Mouse (Mus musculus) MEL (cell line): ENCODE data around the gene Adamts7. TPM values are rescaled to one million over a fixed set of nuclear protein-coding genes. Genes with fewer than 3 reads are reported as not detected.

Experiments
- DNase-seq: peaks from one replicate; pipeline ENCODE4 v3.0.0; 2011; ENCODE audit warnings: low read depth, low spot score
- H3K27ac ChIP-seq: 2 replicates; pipeline ENCODE4 v1.5.1; 2012; ENCODE audit warnings: low read depth, mild to moderate bottlenecking, control low read depth, low read length, moderate library complexity; ENCODE audit not compliant: control insufficient read depth
- H3K27me3 ChIP-seq, 2 experiments: fragments of 150-350 bp in 1 of 2; sonication (generic) in 1 of 2; 2 replicates each; pipeline ENCODE4 v1.6.1; 2012; ENCODE audit warnings: low read length in 2 of 2, mild to moderate bottlenecking in 2 of 2, improper control_type of control experiment in 1 of 2, moderate library complexity in 1 of 2; ENCODE audit not compliant: insufficient read depth in 2 of 2, control insufficient read depth in 1 of 2
- H3K36me3 ChIP-seq, 2 experiments: 2 replicates each; pipeline ENCODE4 v1.6.1; 2012 to 2014; ENCODE audit warnings: low read length in 2 of 2, improper control_type of control experiment in 1 of 2, inconsistent platforms in 1 of 2, mild to moderate bottlenecking in 1 of 2; ENCODE audit not compliant: insufficient read depth in 2 of 2, control insufficient read depth in 1 of 2
- H3K4me1 ChIP-seq, 2 experiments: fragments of 150-350 bp in 1 of 2; sonication (generic) in 1 of 2; 2 replicates each; pipeline ENCODE4 v1.6.1; 2012; ENCODE audit warnings: low read length in 2 of 2, improper control_type of control experiment in 1 of 2, mild to moderate bottlenecking in 1 of 2; ENCODE audit not compliant: insufficient read depth in 2 of 2, control insufficient read depth in 1 of 2
- H3K4me3 ChIP-seq, 2 experiments: fragments of 150-350 bp in 1 of 2; sonication (generic) in 1 of 2; 2 replicates each; pipeline ENCODE4 v1.5.1; 2012; ENCODE audit warnings: low read depth in 2 of 2, low read length in 2 of 2, mild to moderate bottlenecking in 2 of 2, moderate library complexity in 2 of 2, control low read depth in 1 of 2, improper control_type of control experiment in 1 of 2; ENCODE audit not compliant: control insufficient read depth in 1 of 2, insufficient read depth in 1 of 2
- H3K79me2 ChIP-seq: 2 replicates; pipeline ENCODE4 v1.6.1; 2012; ENCODE audit warnings: mild to moderate bottlenecking, low read length, moderate library complexity; ENCODE audit not compliant: control insufficient read depth, poor library complexity, insufficient read depth
- H3K9ac ChIP-seq: 2 replicates; pipeline ENCODE4 v1.6.1; 2012; ENCODE audit warnings: low read depth, mild to moderate bottlenecking, control low read depth, low read length, moderate library complexity; ENCODE audit not compliant: control insufficient read depth, poor library complexity, severe bottlenecking
- H3K9me3 ChIP-seq: fragments of 150-350 bp; sonication (generic); replicated peaks from 2 replicates; pipeline ENCODE4 v1.6.1; 2012; ENCODE audit warnings: mild to moderate bottlenecking, low read length, improper control_type of control experiment, moderate library complexity; ENCODE audit not compliant: insufficient read depth
- CHD1 ChIP-seq: IDR thresholded peaks from 2 replicates; pipeline ENCODE4 v1.6.1; 2012; ENCODE audit warnings: low read depth, mild to moderate bottlenecking, inconsistent platforms, low read length, improper control_type of control experiment
- CHD2 ChIP-seq: IDR thresholded peaks from 2 replicates; pipeline ENCODE4 v1.6.1; 2011; ENCODE audit warnings: low read length, improper control_type of control experiment
- E2F4 ChIP-seq: IDR thresholded peaks from 2 replicates; pipeline ENCODE4 v1.6.1; 2011; ENCODE audit warnings: low read depth, low read length, improper control_type of control experiment, borderline replicate concordance
- EP300 ChIP-seq, 2 experiments: IDR thresholded peaks; 2 replicates each; pipeline ENCODE4 v1.6.1; 2011; ENCODE audit warnings: improper control_type of control experiment in 2 of 2, low read length in 2 of 2, low read depth in 1 of 2, mild to moderate bottlenecking in 1 of 2
- ETS1 ChIP-seq: IDR thresholded peaks from 2 replicates; pipeline ENCODE4 v1.6.1; 2012; ENCODE audit warnings: low read depth, mild to moderate bottlenecking, inconsistent platforms, low read length, improper control_type of control experiment, moderate library complexity
- GABPA ChIP-seq: IDR thresholded peaks from 2 replicates; pipeline ENCODE4 v1.6.1; 2012; ENCODE audit warnings: low read depth, mild to moderate bottlenecking, inconsistent platforms, low read length, improper control_type of control experiment, moderate library complexity
- JUND ChIP-seq: IDR thresholded peaks from 2 replicates; pipeline ENCODE4 v1.6.1; 2011; ENCODE audit warnings: low read depth, mild to moderate bottlenecking, improper control_type of control experiment, low read length
- KAT2A ChIP-seq: conservative IDR thresholded peaks from 2 replicates; pipeline ENCODE4 v1.6.1; 2012; ENCODE audit warnings: low read depth, low read length, improper control_type of control experiment, inconsistent platforms
- MEF2A ChIP-seq: IDR thresholded peaks from 2 replicates; pipeline ENCODE4 v1.6.1; 2014; ENCODE audit warnings: low read depth, mild to moderate bottlenecking, inconsistent platforms, low read length, improper control_type of control experiment; ENCODE audit not compliant: poor library complexity, insufficient replicate concordance, severe bottlenecking; ENCODE audit errors: extremely low read depth
- MXI1 ChIP-seq: IDR thresholded peaks from 2 replicates; pipeline ENCODE4 v1.6.1; 2011; ENCODE audit warnings: mild to moderate bottlenecking, low read depth, low read length, improper control_type of control experiment
- MYB ChIP-seq: IDR thresholded peaks from 2 replicates; pipeline ENCODE4 v1.6.1; 2011; ENCODE audit warnings: mild to moderate bottlenecking, low read depth, low read length, improper control_type of control experiment
- MYC ChIP-seq: IDR thresholded peaks from 2 replicates; pipeline ENCODE4 v1.6.1; 2011; ENCODE audit warnings: low read depth, mild to moderate bottlenecking, low read length, improper control_type of control experiment, moderate library complexity
- NELFE ChIP-seq: IDR thresholded peaks from 2 replicates; pipeline ENCODE4 v1.6.1; 2011; ENCODE audit warnings: low read depth, low read length, improper control_type of control experiment
- NRF1 ChIP-seq: IDR thresholded peaks from 2 replicates; pipeline ENCODE4 v1.6.1; 2014; ENCODE audit warnings: low read depth, mild to moderate bottlenecking, inconsistent platforms, low read length, improper control_type of control experiment, moderate library complexity; ENCODE audit not compliant: poor library complexity, insufficient read depth, severe bottlenecking
- POLR2A ChIP-seq, 2 experiments: IDR thresholded peaks; 2 replicates each; pipeline ENCODE4 v1.6.1; 2011 to 2012; ENCODE audit warnings: low read length in 2 of 2, mild to moderate bottlenecking in 2 of 2, control low read depth in 1 of 2, improper control_type of control experiment in 1 of 2, low read depth in 1 of 2, moderate library complexity in 1 of 2; ENCODE audit not compliant: control insufficient read depth in 1 of 2, insufficient read depth in 1 of 2, poor library complexity in 1 of 2
- POLR2AphosphoS2 ChIP-seq: IDR thresholded peaks from 2 replicates; pipeline ENCODE4 v1.6.1; 2011; ENCODE audit warnings: low read length, improper control_type of control experiment
- POLR2AphosphoS5 ChIP-seq: IDR thresholded peaks from 2 replicates; pipeline ENCODE4 v1.6.1; 2012; ENCODE audit warnings: low read depth, borderline replicate concordance, mild to moderate bottlenecking, inconsistent platforms, low read length, moderate library complexity, mixed read lengths
- RCOR1 ChIP-seq: IDR thresholded peaks from 2 replicates; pipeline ENCODE4 v1.6.1; 2012; ENCODE audit warnings: low read depth, mild to moderate bottlenecking, inconsistent platforms, low read length, improper control_type of control experiment
- SIN3A ChIP-seq: IDR thresholded peaks from 2 replicates; pipeline ENCODE4 v1.6.1; 2012; ENCODE audit warnings: low read length, improper control_type of control experiment, inconsistent platforms
- SMC3 ChIP-seq: IDR thresholded peaks from 2 replicates; pipeline ENCODE4 v1.6.1; 2011; ENCODE audit warnings: low read depth, low read length, improper control_type of control experiment
- TAL1 ChIP-seq: IDR thresholded peaks from 2 replicates; pipeline ENCODE4 v1.6.1; 2012; ENCODE audit warnings: mild to moderate bottlenecking, inconsistent platforms, low read length, moderate library complexity, mixed read lengths
- TBP ChIP-seq: IDR thresholded peaks from 2 replicates; pipeline ENCODE4 v1.8.0; 2011; ENCODE audit warnings: low read depth, low read length, improper control_type of control experiment
- TCF12 ChIP-seq: IDR thresholded peaks from 2 replicates; pipeline ENCODE4 v1.6.1; 2014; ENCODE audit warnings: low read depth, mild to moderate bottlenecking, inconsistent platforms, low read length, improper control_type of control experiment, moderate library complexity
- UBTF ChIP-seq: IDR thresholded peaks from 2 replicates; pipeline ENCODE4 v1.6.1; 2012; ENCODE audit warnings: low read depth, mild to moderate bottlenecking, inconsistent platforms, low read length, improper control_type of control experiment, moderate library complexity, borderline replicate concordance; ENCODE audit not compliant: insufficient read depth
- USF1 ChIP-seq: IDR thresholded peaks from 2 replicates; pipeline ENCODE4 v1.6.1; 2014; ENCODE audit warnings: low read depth, mild to moderate bottlenecking, inconsistent platforms, low read length, improper control_type of control experiment, moderate library complexity
- USF2 ChIP-seq, 2 experiments: IDR thresholded peaks; 2 replicates each; pipeline ENCODE4 v1.6.1; 2011 to 2012; ENCODE audit warnings: improper control_type of control experiment in 2 of 2, low read length in 2 of 2, borderline replicate concordance in 1 of 2, inconsistent platforms in 1 of 2, low read depth in 1 of 2, mild to moderate bottlenecking in 1 of 2; ENCODE audit not compliant: insufficient read depth in 1 of 2
- ZC3H11A ChIP-seq: IDR thresholded peaks from 2 replicates; pipeline ENCODE4 v1.6.1; 2012; ENCODE audit warnings: low read depth, mild to moderate bottlenecking, inconsistent platforms, low read length, improper control_type of control experiment
- ZKSCAN1 ChIP-seq: IDR thresholded peaks from 2 replicates; pipeline ENCODE4 v1.6.1; 2012; ENCODE audit warnings: low read depth, mild to moderate bottlenecking, inconsistent platforms, low read length, improper control_type of control experiment, moderate library complexity
- ZMIZ1 ChIP-seq: IDR thresholded peaks from 2 replicates; pipeline ENCODE4 v1.6.1; 2012; ENCODE audit warnings: low read depth, mild to moderate bottlenecking, inconsistent platforms, low read length, improper control_type of control experiment, moderate library complexity
- polyA plus RNA-seq, 2 experiments: library from polyadenylated mRNA; stranded (reverse) in 1 of 2; unstranded in 1 of 2; fragments of >175 nt in 1 of 2; fragments of >200 nt in 1 of 2; gene quantifications; 2 replicates each; pipeline versions ENCODE4 v1.2.1 to v1.2.4; 2012; ENCODE audit warnings: low replicate concordance in 2 of 2, low read depth in 1 of 2; ENCODE audit not compliant: insufficient read length in 2 of 2, insufficient read depth in 1 of 2, missing spikeins in 1 of 2
- total RNA-seq: library from RNA; depleted of rRNA; stranded (reverse); fragments of 300-350 nt; gene quantifications from 2 replicates; pipeline ENCODE4 v1.2.3, GENCODE M21; 2012

Adamts7 gene
- total and polyA plus RNA-seq, 3 experiments = 0.03 TPM; not detected in 2

GRCm38 (mm10) chr9:90183550-90183949 lies 20.7 kb downstream of the Adamts7 start:
- no peak for DNase-seq
- H3K27me3 ChIP-seq = no peaks in the 10 kb centered on the region; a peak in 1 of 4 replicates
- TF ChIP-seq MYB (no peak), GABPA (no peak), E2F4 (no peak), ETS1 (no peak), ZMIZ1 (no peak), JUND (no peak), TCF12 (no peak), CHD1 (no peak), MEF2A (no peak), MYC (no peak), EP300 (IDR thresholded peaks at IDR 0.05; ENCODE audit: low read depth in 1 of 2, low read length in 2 of 2) (no peak), SMC3 (no peak), ZC3H11A (no peak), POLR2AphosphoS5 (no peak), ZKSCAN1 (no peak), RCOR1 (no peak), TAL1 (no peak), SIN3A (no peak), UBTF (no peak), CHD2 (no peak)

GRCm38 (mm10) chr9:90184116-90184515 lies 21.2 kb downstream of the Adamts7 start:
- H3K36me3 ChIP-seq = no peaks in the 10 kb centered on the region
- no peaks in the 10 kb centered on the region for H3K79me2 ChIP-seq
- DNase-seq = no peak
- no peaks in the 10 kb centered on the region; a peak in 1 of 4 replicates for H3K27me3 ChIP-seq
- H3K27ac ChIP-seq = no peak overlapping the region
- H3K9ac ChIP-seq = no peak overlapping the region
- no peaks in the 10 kb centered on the region for H3K9me3 ChIP-seq
- H3K4me1 ChIP-seq = no peaks in the 10 kb centered on the region
- TF ChIP-seq SMC3 (no peak), RCOR1 (no peak), UBTF (no peak), KAT2A (no peak), USF1 (no peak), TBP (no peak), MXI1 (no peak), TAL1 (no peak), POLR2A (IDR thresholded peaks at IDR 0.05; ENCODE audit: control insufficient read depth in 1 of 2, insufficient read depth in 1 of 2, low read depth in 1 of 2, low read length in 2 of 2, poor library complexity in 1 of 2) (no peak), MYC (no peak), USF2 (IDR thresholded peaks at IDR 0.05; ENCODE audit: borderline replicate concordance in 1 of 2, insufficient read depth in 1 of 2, low read depth in 1 of 2, low read length in 2 of 2) (no peak), TCF12 (no peak), ZKSCAN1 (no peak), CHD2 (no peak), ZC3H11A (no peak), NELFE (no peak), POLR2AphosphoS2 (no peak), NRF1 (no peak), SIN3A (no peak)
- H3K4me3 ChIP-seq = no peak overlapping the region

More at GRCm38 (mm10) chr9:90183550-90183949, 20.7 kb downstream of the Adamts7 start:
- H3K36me3 ChIP-seq = no peaks in the 10 kb centered on the region
- no peak overlapping the region for H3K9ac ChIP-seq
- H3K4me3 ChIP-seq = no peak overlapping the region
- no peaks in the 10 kb centered on the region for H3K79me2 ChIP-seq
- no peaks in the 10 kb centered on the region for H3K4me1 ChIP-seq
- H3K9me3 ChIP-seq = no peaks in the 10 kb centered on the region
- H3K27ac ChIP-seq = no peak overlapping the region
